Mouse (Mus musculus) spleen, adult 2 months (tissue): ENCODE measurements around the gene Rbm4b.
A peak's percentile ranks its signal among the peaks of the same experiment; 100 is the strongest.

ENCODE experiments used
- CTCF ChIP-seq: fragments of 200-500 bp; IDR thresholded peaks from 2 replicates; pipeline ENCODE4 v1.5.1; 2011; ENCODE audit warnings: mild to moderate bottlenecking, inconsistent platforms; ENCODE audit not compliant: insufficient read depth, insufficient read length, insufficient replicate concordance; ENCODE audit errors: extremely low read depth
- POLR2A ChIP-seq: fragments of 200-500 bp; IDR thresholded peaks from 2 replicates; pipeline ENCODE4 v1.6.1; 2011; ENCODE audit warnings: low read depth, low read length, inconsistent platforms

- TF ChIP-seq CTCF (no peak), POLR2A (peak; percentile 91)
Measured at GRCm38 (mm10) chr19:4811063-4811908, 55.0 kb downstream of the Rbm4b start, which contains the start of the genes Gm21992 and Rbm14.
